Mouse (Mus musculus) neutrophil, adult 59 days (primary cell): ENCODE data around the gene Flvcr2. TPM values are rescaled to one million over a fixed set of nuclear protein-coding genes. Genes with fewer than 3 reads are reported as not detected.

ENCODE experiments used
- total RNA-seq, 2 experiments: library from RNA; stranded (reverse); gene quantifications; 1 replicate in 1 of 2; 2 replicates in 1 of 2; pipeline ENCODE4 v1.2.4; 2023

The Flvcr2 gene
- not detected for total RNA-seq

DNA sequence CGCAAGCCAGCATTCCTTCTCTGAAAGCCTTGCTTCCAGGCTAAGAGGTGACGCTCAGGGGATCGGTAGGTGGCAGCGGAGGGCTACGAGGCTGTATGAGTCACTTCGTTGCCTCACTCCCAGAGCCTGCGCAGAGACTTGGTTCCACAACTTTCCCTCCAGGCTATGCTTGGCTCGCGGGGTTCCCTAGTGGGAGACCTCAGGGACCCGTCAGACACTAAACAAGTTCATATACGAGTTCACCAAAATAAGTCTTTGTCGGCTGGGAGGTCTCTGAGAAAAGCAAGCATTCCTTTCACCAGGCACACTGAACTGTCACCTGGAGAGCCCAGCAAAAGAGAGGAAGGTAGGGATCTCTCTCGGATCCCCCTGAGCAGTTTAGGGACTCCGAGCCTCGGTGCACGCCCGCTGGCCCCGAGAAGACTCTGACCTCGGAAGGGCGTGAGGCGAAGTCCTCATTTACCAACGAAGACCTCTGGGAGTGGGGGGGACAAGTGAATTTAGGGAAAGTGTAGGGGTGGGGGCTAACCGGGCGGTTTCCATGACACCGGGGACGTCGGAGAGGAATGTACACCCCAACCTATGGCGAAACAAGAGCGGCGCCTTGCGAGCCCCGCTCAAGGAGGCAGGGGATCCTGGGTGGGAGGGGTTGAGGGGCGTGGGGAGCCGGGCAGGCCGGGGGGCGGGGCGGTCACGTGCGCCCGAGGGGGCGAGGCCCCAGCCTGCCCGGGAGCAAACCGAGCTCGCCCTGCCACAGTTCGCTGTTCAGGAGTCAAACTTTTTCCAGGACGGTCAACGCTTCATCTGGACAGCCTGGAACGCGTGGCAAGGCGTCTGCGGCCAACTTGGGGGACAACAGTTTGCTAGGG is at the start of gene Flvcr2:
TSS of gene Flvcr2 (plus strand) at position 713 of the 869 bp plus-strand sequence.

DNA sequence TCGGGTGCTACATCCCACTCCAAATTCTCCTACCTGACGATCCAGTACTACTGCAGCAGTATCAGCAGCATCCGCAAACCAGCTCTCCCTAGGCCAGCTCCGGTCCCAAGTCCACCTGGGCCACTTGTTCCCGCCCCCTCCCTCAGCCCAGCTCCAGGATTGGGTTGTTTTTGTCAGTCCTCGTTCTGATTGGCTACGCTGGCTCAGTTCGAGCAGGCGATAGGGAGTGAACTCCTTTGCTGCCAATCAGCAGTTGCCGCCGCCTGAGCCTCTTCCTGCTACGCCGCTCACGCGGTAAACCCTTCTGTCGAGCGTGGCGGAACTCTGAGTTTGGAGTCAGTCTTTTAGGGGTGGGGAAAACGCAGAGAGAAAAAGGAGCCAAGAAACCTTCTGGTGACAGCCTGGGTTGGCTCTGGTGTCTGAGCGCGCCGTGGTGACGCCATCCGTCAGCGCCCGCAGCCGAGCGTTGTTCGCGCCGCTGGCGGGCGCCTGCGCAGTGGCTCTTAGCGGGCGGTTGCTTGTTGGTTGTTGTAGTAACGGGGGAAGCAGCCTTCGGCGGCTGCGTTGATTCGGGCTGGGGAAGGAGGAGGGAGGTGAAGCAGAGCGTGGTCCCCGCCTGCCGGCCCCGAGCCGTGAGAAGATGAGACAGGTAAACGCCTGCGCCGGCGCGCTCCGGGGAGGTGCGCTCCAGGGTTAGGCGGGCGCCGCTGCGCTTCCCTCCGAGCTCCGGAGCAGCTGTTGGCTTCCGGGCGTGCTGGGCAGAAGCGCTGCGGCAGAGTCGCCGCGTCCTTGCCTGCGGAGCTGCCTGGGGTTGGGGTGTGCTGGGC is 78.3 kb downstream of the Flvcr2 start, which contains the start of the genes Erg28 and Ttll5:
TSS of gene Erg28 (minus strand) at position 113 of the 827 bp plus-strand sequence.
TSS of gene Ttll5 (plus strand) at position 222 of the 827 bp plus-strand sequence.

Other genes with a start within 250 kb of the Flvcr2 start
- 10 to 100 TPM; 83.7 to 89.9 TPM for gene Jdp2, start 147.5 kb upstream of the Flvcr2 start, total RNA-seq
- 10 to 100 TPM; 12.2 to 17.4 TPM for gene Batf, start 59.9 kb upstream of the Flvcr2 start, total RNA-seq
- gene Erg28, start 78.0 kb downstream of the Flvcr2 start, total RNA-seq = 10 to 100 TPM; 13.2 to 17.4 TPM
- gene Ttll5, start 78.1 kb downstream of the Flvcr2 start, total RNA-seq = 10 to 100 TPM; 10.6 to 14.9 TPM